Mouse (Mus musculus) liver, embryonic 11.5 days (tissue): ENCODE results near the gene Ankrd34c. TPM values are rescaled to one million over a fixed set of nuclear protein-coding genes. Genes with fewer than 3 reads are reported as not detected.

Experiments used
- ATAC-seq: fragments of 200-750 bp; cut with Nextera tagmentation; replicated peaks from 2 replicates; pipeline ENCODE4 v1.8.0; 2017; ENCODE audit warnings: moderate number of reproducible peaks, mild to moderate bottlenecking, moderate TSS enrichment, moderate library complexity; ENCODE audit not compliant: low FRiP score
- DNase-seq: peaks from one replicate; pipeline ENCODE4 v3.0.0-alpha.2; 2017; ENCODE audit warnings: low spot score
- H3K27ac ChIP-seq: fragments of 300-500 bp; sonication (generic); 2 replicates; pipeline ENCODE4 v1.5.1; 2014; ENCODE audit warnings: mild to moderate bottlenecking, low read depth, low read length, control low read depth
- H3K27me3 ChIP-seq: fragments of 300-500 bp; sonication (generic); replicated peaks from 2 replicates; pipeline ENCODE4 v1.6.1; 2014; ENCODE audit warnings: low read length, mixed read lengths; ENCODE audit not compliant: control insufficient read depth, insufficient read depth
- H3K36me3 ChIP-seq: fragments of 300-500 bp; sonication (generic); 2 replicates; pipeline ENCODE4 v1.6.1; 2014; ENCODE audit warnings: mild to moderate bottlenecking, low read length, moderate library complexity, mixed read lengths; ENCODE audit not compliant: control insufficient read depth, insufficient read depth
- H3K4me1 ChIP-seq: fragments of 300-500 bp; sonication (generic); replicated peaks from 2 replicates; pipeline ENCODE4 v1.6.1; 2014; ENCODE audit warnings: low read length, mixed read lengths; ENCODE audit not compliant: control insufficient read depth, insufficient read depth
- H3K4me2 ChIP-seq: fragments of 300-500 bp; sonication (generic); 2 replicates; pipeline ENCODE4 v1.6.1; 2014; ENCODE audit warnings: mild to moderate bottlenecking, control low read depth, moderate library complexity
- H3K4me3 ChIP-seq: fragments of 300-500 bp; sonication (generic); 2 replicates; pipeline ENCODE4 v1.5.1; 2014; ENCODE audit warnings: low read depth, low read length, control low read depth
- H3K9ac ChIP-seq: fragments of 300-500 bp; sonication (generic); 2 replicates; pipeline ENCODE4 v1.6.1; 2014; ENCODE audit warnings: low read depth, low read length, control low read depth
- H3K9me3 ChIP-seq: fragments of 300-500 bp; sonication (generic); 2 replicates; pipeline ENCODE4 v1.6.1; 2016; ENCODE audit warnings: low read length, inconsistent platforms, mixed read lengths; ENCODE audit not compliant: control insufficient read depth
- WGBS: fragments of 180-500 bp; shearing (Covaris S2); extraction: QIAGEN DNeasy Blood & Tissue Kit; methylation state at CpG from one replicate; pipeline ENCODE4 v1.1.7; 2014; 5-methylcytosine and 5-hydroxymethylcytosine counted together
- polyA plus RNA-seq: library from polyadenylated mRNA; unstranded; fragments of >200 nt; fragmentation: Nextera tagmentation; extraction: Ambion mirVana; gene quantifications from 2 replicates; pipeline ENCODE4 v1.2.1, GENCODE M21; 2014

The Ankrd34c gene
- polyA plus RNA-seq, 1 experiment from 2014 or later, result not detected

- no peak for DNase-seq
- Histone ChIP-seq H3K27me3 (no peaks in the 10 kb centered on the region), H3K4me3 (no peak overlapping the region), H3K36me3 (no peaks in the 10 kb centered on the region), H3K4me1 (no peaks in the 10 kb centered on the region), H3K4me2 (no peak overlapping the region), H3K27ac (no peak overlapping the region), H3K9ac (no peak overlapping the region), H3K9me3 (no peaks in the 10 kb centered on the region)
- ATAC-seq, result no peak
Observed at GRCm38 (mm10) chr9:89740041-89740440, 1.8 kb upstream of the Ankrd34c start.

- no peak overlapping the region for H3K27ac ChIP-seq
- no peaks in the 10 kb centered on the region for H3K36me3 ChIP-seq
- no peak overlapping the region for H3K4me3 ChIP-seq
- H3K27me3 ChIP-seq, result no peaks in the 10 kb centered on the region
- H3K4me2 ChIP-seq, result no peak overlapping the region
- no peak for DNase-seq
- no peak for ATAC-seq
- H3K9ac ChIP-seq, result no peak overlapping the region
- no peaks in the 10 kb centered on the region for H3K4me1 ChIP-seq
- 8% methylated on average over 6 of the region's 6 CpGs for WGBS
- H3K9me3 ChIP-seq, result no peaks in the 10 kb centered on the region
Observed at GRCm38 (mm10) chr9:89737888-89738287, 387 bp downstream of the Ankrd34c start.

DNA sequence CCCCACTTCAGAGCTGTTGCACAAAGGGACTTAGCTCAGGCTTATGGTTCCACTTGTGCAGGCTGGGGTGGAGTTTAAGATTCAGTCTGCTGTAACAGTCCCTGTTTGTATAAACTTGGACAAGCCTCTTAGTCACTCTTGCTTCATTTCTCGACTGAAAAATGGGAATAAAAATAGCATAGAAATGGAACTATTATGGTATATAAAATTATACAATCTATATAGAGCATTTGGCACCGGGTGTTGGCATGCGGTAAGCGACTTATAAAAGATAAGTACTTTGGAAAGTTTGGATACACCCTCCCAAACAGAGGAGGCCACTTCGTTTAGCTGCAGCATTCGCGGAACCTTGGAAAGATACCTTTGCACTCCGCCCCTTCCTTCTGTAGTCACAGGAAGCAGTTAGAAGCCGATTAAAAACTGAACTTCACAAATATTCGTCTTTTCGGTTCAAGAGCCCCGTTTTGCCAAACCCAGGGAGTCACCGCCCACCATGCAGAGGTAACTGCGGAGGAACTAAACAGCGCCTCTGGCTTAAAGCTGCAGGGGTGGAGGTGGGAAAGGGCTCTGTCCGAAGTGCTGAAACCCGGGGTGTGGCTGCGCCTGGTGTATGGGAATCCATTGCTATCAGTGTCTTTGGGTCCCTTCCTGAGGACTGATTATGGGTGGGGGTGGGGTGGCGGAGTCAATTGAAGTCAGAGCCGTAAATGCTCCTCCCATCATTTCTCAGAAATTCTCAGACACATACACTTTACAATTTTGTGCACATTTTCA is 1.2 kb downstream of the Ankrd34c start:
- H3K4me1 ChIP-seq, result no peaks in the 10 kb centered on the region
- 10% methylated on average over 20 of the region's 20 CpGs for WGBS
- no peaks in the 10 kb centered on the region for H3K36me3 ChIP-seq
- no peak overlapping the region for H3K4me3 ChIP-seq
- H3K27ac ChIP-seq, result no peak overlapping the region
- no peaks in the 10 kb centered on the region for H3K27me3 ChIP-seq
- H3K4me2 ChIP-seq, result no peak overlapping the region
- ATAC-seq (peak; percentile 57; the same call in 1 of the 2 replicates), DNase-seq (peak; percentile 63)
- no peaks in the 10 kb centered on the region for H3K9me3 ChIP-seq
- no peak overlapping the region for H3K9ac ChIP-seq

- 24% methylated on average over 4 of the region's 4 CpGs for WGBS
- Histone ChIP-seq H3K36me3 (no peaks in the 10 kb centered on the region), H3K27me3 (no peaks in the 10 kb centered on the region), H3K9me3 (no peaks in the 10 kb centered on the region), H3K9ac (no peak overlapping the region), H3K27ac (no peak overlapping the region), H3K4me3 (no peak overlapping the region), H3K4me1 (no peaks in the 10 kb centered on the region), H3K4me2 (no peak overlapping the region)
- DNase-seq, result no peak
- ATAC-seq, result no peak
Observed at GRCm38 (mm10) chr9:89706906-89707305, 31.4 kb downstream of the Ankrd34c start.

GRCm38 (mm10) chr9:89705197-89705533 is 33.1 kb downstream of the Ankrd34c start:
- H3K27ac ChIP-seq, result peak overlapping the region; percentile 64
- peak; percentile 32 for ATAC-seq

DNA sequence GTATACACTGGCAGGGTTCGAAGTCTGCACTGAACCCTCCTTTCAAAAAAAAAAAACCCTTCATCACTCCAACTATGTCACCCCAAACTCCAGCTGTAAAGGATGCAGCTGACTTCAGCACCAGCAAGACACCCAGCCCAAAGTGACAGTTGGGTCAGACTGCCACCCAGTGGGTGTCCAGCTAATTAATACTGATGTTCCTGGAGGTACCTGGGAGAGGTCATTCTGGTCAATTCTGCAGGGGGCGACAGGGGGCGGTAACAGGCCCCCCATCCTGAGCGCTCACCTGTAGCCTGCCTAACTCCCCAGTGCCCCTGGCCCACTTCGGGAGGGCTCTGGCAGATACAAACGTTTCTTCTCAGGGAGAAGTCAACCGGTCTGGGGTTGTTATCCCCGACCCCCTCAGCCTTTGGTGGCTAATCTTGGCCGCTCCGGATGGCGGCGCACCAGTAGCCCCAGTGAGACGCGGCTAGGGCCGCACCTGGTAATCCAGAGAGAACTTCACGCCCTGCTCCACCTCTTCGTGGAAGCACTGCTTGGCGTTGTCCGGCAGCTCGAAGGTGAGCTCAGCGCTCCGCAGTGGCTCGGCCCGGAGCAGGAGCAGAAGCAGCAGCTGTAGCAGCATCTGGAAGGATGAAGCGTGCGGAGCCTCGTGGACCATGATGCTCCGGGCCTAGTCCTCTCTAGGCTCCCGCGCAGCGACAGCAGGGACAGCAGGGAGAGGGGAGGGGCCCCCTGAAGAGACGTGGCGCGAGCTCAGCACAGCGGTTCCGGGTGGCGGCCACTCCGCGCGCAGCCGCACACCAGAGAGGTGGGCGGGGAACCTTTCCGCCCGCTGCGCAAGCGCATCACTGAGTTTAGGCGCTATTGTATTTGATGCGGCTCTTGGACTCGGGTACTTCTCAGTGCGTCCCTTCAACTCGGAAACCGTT is 33.7 kb downstream of the Ankrd34c start, which contains the start of gene Tmed3:
Gene Tmed3 (minus strand): TSS at position 804 of the 932 bp plus-strand sequence.
- H3K9ac ChIP-seq, result peak within 1 kb of the TSS; percentile 85
- H3K27ac ChIP-seq, result peak within 1 kb of the TSS; percentile 64
- H3K27me3 ChIP-seq, result no peaks in the 10 kb centered on the region
- peak within 1 kb of the TSS; percentile 91 for H3K4me2 ChIP-seq
- H3K4me3 ChIP-seq, result peak within 1 kb of the TSS; percentile 64
- DNase-seq (peak; percentile 84), ATAC-seq (peak; percentile 99)
- H3K36me3 ChIP-seq, result peaks cover 3% of the 10 kb centered on the region; the same call in 1 of the 2 replicates
- no peaks in the 10 kb centered on the region for H3K9me3 ChIP-seq
- WGBS, result 2% methylated on average over 52 of the region's 52 CpGs
- H3K4me1 ChIP-seq, result no peaks in the 10 kb centered on the region

More at GRCm38 (mm10) chr9:89705197-89705533, 33.1 kb downstream of the Ankrd34c start:
- 9% methylated on average over 10 of the region's 10 CpGs for WGBS
- Histone ChIP-seq H3K4me3 (peak overlapping the region; percentile 64), H3K4me2 (peak overlapping the region; percentile 91), H3K36me3 (peaks cover 3% of the 10 kb centered on the region; the same call in 1 of the 2 replicates), H3K4me1 (no peaks in the 10 kb centered on the region), H3K27me3 (no peaks in the 10 kb centered on the region), H3K9me3 (no peaks in the 10 kb centered on the region), H3K9ac (peak overlapping the region; percentile 61)
- no peak for DNase-seq

DNA sequence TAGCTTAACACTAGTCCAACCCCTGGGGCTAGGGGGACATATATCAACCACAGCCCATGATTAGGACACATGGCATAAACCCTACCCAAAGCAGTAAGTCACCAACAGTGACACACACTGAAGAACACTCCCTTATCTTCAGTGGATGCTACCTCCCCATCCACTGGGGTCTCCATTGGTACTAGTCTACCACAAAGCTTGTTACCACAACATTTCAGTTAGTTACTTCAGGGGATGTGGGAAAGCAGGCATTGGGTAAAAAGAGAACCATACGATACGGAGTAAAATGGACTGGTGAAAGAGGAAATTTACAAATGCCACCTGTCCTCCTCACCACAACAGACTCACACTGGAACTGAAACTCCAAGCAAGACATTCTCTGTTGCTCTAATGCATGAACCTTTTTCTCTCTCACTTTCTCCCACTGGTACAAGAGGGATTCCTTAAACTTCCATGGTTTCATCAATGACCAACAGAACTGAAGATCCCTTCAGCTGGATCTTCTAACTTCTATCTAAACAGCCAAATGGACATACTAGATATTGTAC is 37.3 kb downstream of the Ankrd34c start:
- Histone ChIP-seq H3K4me2 (no peak overlapping the region), H3K27me3 (no peaks in the 10 kb centered on the region), H3K27ac (no peak overlapping the region), H3K9me3 (no peaks in the 10 kb centered on the region), H3K4me1 (no peaks in the 10 kb centered on the region), H3K36me3 (peaks cover 10% of the 10 kb centered on the region; the same call in 1 of the 2 replicates), H3K4me3 (no peak overlapping the region), H3K9ac (no peak overlapping the region)
- WGBS, result 96% methylated on average over 2 of the region's 2 CpGs
- DNase-seq, result no peak
- ATAC-seq, result no peak

- ATAC-seq, result no peak
- H3K4me1 ChIP-seq, result no peaks in the 10 kb centered on the region
- no peak overlapping the region for H3K4me3 ChIP-seq
- no peak for DNase-seq
- no peaks in the 10 kb centered on the region for H3K9me3 ChIP-seq
- no peak overlapping the region for H3K4me2 ChIP-seq
- no peak overlapping the region for H3K27ac ChIP-seq
- peaks cover 6% of the 10 kb centered on the region; the same call in 1 of the 2 replicates for H3K36me3 ChIP-seq
- 71% methylated on average over 1 of the region's 1 CpGs for WGBS
- H3K27me3 ChIP-seq, result no peaks in the 10 kb centered on the region
- H3K9ac ChIP-seq, result no peak overlapping the region
Observed at GRCm38 (mm10) chr9:89695143-89695542, 43.1 kb downstream of the Ankrd34c start.
